Mouse (Mus musculus): ENCODE results near the gene T2.
"Not testable (repeated sequence)": the region's sequence is repeated elsewhere in the genome, so short reads cannot be mapped to it uniquely, and the experiment has no call there.

T2 gene

GRCm38 (mm10) chr17:8367514-8368480 is 12.0 kb downstream of the T2 start:
- no peak for DNase-seq

- no peak for DNase-seq
Observed at GRCm38 (mm10) chr17:8368570-8368969, 12.8 kb downstream of the T2 start.

- DNase-seq, result no peak
Observed at GRCm38 (mm10) chr17:8369171-8369570, 13.4 kb downstream of the T2 start.

DNA sequence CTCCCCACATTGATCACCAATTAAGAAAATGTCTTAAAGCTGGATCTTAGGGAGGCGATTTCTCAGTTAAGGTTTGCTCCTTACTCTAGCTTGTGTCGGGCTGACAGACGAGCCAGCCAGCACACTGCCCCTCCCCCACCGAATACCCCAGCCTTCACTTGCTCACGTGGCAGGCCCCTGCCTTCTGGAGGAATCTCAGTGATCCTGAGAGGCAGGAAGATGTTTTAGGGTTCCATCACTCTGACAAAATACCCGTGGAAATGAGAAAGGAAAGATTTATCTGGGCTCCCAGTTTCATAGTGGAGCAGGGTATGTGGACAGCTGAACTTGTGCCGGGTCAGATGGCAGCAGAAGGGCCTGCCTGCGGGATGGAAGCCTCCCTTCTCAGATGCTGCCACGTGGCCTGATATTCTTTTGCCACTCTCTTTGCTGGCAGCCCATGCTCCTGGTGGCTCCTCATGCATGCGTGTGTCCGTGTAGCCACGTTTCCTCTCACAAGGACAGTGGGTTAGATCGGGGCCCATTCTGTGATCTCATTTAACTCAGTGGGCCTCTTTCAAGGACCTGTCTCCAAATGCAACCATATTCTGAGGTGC is 14.9 kb downstream of the T2 start:
- no peak for DNase-seq

DNA sequence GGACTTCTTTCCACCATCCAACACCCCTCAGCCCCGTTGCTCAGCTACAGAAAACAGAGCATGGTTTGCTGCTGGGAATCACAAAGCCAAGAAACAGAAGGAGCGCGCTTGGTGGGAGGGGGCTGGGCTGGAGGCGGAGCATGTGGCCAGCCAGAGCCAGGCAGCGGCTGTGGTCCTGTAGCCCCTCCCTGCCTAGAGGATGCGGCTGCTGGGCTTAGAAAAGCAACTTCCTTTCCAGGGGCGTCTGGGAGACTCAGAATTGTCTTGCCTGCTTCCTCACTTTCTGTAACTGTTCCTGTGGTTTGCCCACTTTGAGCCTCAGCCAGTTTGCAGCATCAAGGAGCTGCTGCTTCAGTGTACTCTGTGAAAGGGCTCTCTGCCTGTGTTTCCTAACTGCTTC is 16.0 kb downstream of the T2 start:
- DNase-seq, result peak; percentile 39 to 43

DNA sequence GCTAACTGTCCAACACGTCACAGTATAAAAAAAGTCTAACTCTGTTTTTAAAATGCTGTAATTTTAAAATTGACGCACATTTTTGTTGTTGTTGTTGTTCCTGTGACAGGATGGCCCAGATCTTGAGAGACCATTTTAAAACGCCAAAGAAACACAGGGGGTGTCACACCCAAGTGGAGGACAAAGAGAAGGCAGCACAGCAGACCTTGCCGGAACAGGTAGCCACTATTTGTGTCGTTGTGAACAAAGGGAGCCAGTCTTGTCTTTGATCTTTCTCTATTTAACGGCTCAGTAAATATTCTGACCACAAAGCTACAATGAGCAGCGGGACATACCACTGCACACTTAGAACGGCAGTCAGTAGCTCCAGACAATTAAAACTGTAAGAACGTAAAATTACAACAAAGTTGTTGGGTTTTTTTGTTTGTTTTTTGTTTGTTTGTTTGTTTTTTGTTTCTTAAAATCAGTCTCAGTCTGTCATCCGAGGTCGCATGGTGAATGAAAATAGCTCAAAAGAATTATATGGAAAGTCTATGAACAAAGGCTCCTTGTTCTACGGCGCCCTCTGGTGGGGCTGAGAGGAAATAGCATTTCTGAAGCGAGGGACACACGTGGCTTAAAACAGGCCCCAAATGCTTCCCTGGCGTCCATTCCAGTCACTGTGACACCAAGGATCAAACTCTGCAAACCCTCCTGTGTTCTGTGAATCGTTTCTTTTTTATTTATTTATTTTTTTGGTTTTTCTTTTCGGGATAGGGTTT is 16.7 kb downstream of the T2 start:
- peak; percentile 85 to 86 for DNase-seq

DNA sequence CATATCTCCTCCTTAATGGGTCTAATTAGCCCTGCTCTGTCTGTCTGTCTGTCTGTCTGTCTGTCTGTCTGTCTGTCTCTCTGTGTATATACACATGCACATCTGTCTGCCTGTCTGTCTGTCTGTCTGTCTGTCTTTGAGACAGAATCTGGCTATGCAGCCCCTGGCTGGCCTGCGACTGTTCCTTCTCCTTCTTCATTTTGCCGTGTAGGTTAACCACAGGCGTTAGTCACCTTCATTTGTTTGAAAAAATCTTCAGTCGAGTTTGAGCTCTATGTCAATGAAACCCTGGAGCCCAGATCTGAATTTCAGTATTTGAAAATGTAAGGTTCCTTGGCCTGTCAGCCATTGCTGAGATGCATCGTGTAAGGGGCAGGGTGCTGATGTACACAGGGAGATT is 21.5 kb downstream of the T2 start:
- no peak for DNase-seq

- DNase-seq, result no peak
Observed at GRCm38 (mm10) chr17:8385441-8385840, 29.6 kb downstream of the T2 start.

DNA sequence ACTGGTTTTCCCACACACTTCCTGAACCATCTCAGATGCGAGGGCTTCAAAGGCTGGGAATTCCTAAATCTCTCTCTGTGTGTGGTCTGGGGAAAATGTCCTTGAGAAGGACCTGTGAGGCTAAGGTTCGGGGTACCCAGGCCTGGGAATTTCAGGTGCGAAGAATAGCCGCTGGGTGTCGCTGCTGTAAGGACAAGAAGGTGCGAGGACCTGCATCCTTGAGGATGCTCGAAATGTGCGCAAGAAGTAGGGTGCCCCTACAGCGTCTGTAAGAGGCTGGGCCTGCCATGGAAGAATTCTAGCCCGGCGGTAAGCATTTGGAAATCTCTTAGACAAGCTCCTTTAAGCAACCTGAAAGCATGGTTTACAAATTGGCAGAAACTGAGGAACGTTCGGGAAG is 32.7 kb downstream of the T2 start:
- DNase-seq, result peak; percentile 38 to 46

- peak; percentile 19 to 22 for DNase-seq
Observed at GRCm38 (mm10) chr17:8388990-8389789, 33.4 kb downstream of the T2 start.

DNA sequence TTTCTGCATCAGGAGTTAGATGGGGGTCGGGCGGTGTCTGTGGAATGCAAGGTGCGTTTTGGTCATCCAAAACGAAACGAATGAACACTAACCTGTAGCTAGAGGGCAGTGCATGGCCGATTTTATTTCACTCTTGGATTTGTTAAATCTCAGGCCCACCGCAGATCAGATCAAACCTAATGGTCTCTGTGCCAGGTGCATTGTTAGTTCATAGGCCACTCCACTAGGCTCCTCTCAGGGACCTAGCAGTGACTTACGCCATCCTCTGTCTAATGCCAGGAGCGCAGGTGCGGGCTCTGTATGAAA is 34.0 kb downstream of the T2 start:
- no peak for DNase-seq

DNA sequence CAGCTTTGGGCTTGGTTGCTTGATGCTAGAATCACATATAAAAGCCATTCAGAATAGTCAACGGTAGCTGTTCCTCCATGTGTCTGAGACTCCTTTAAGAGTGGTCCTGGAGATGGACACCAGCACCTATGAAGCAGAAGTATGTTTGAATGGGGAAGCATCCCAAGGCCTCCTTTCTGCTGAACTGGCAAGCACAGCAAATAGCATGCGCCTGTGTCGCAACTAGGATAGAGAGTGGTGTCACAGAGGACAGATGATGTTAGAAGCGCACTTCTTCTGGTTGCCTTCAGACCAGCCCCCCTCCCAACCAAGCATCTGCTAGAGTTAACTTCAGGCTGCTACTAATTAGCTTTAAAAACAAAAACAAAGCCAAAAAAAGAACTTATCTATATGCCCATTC is 34.7 kb downstream of the T2 start:
- no peak for DNase-seq

GRCm38 (mm10) chr17:8396371-8396770 is 40.6 kb downstream of the T2 start:
- no peak for DNase-seq

GRCm38 (mm10) chr17:8397946-8398345 is 42.2 kb downstream of the T2 start:
- DNase-seq, result no peak

- not testable (repeated sequence) for DNase-seq
Observed at GRCm38 (mm10) chr17:8403932-8404331, 48.1 kb downstream of the T2 start.

- DNase-seq, result no peak
Observed at GRCm38 (mm10) chr17:8406285-8406684, 50.5 kb downstream of the T2 start.

GRCm38 (mm10) chr17:8408002-8408401 is 52.2 kb downstream of the T2 start:
- not testable (repeated sequence) for DNase-seq

DNA sequence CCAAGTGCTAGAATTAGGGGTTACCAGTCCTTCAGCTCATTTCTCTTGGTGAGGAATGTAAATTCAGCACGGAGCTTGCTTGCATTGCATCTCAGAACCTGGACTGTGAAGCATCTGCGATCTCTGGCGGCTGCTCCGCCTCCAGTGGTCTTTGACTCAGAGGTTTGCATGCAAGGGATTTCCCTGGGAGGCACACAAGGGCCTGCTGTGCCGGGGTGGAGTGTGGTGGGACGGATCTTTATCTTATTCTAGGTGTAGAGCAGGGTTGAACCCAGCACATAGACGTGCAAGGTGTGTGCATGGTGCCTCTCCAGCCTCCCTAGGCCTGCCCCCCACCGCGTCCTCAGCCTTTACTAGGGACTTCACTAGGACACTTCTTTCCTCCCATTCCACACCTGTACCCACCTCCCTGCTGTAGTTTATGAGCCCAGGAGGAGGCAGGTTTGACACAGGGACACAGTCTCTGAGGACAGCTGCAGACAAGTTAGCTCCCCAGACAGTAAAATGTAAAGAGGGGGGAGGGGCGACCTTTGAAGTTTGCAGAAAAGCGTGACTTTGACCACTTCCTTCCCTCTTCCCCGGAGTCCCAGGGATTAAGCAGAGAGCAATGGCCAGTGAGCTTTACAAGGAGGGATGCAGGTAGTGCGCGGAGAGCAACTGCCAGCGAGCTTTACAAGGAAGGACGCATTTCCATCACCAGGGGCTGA is 53.0 kb downstream of the T2 start:
- DNase-seq, result no peak

DNA sequence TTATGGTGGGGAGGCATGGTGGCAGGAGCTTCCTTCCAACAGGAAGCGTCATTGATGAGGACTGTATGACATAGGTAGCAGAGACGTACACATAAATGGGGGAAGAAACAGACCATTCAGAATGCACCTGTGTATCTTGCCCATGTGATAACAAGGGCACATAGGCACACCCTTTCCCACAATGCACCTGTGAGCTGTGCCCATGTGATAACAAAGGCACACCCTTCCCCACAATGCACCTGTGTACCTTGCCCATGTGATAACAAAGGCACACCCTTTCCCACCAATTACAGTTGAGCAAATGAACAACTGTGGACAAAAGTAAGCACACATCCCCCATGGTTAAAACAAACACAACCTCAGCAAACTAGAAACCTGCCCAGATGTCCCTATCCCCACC is 54.5 kb downstream of the T2 start:
- no peak for DNase-seq

DNA sequence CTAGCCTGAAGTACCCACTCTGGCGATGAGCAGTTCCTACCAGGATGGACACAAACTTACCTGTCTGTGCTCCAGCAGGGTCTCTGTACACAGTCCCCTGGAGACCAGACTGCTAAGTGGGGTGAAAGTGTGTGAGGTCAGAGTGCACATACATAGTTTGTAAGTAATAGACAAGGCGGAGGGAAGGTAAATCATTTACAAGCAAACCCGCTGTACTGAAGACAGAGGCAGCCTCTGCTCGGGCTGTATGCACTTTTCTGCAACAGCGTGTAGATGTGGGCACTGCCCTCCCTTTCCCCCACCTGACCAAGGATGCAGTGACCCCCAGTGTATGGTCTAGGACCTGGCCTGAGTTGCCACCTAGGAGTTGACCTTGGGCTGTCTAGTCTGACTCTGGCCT is 57.9 kb downstream of the T2 start:
- no peak for DNase-seq

- DNase-seq, result no peak
Observed at GRCm38 (mm10) chr17:8415533-8415932, 59.7 kb downstream of the T2 start.

GRCm38 (mm10) chr17:8416865-8417264 is 61.1 kb downstream of the T2 start:
- no peak for DNase-seq
